Mouse (Mus musculus): ENCODE measurements around the gene Lix1. TPM values are rescaled to one million over a fixed set of nuclear protein-coding genes. Genes with fewer than 3 reads are reported as not detected.
"Not testable (repeated sequence)": the region's sequence is repeated elsewhere in the genome, so short reads cannot be mapped to it uniquely, and the experiment has no call there.

Lix1 gene
- polyA plus RNA-seq, 1 experiment from 2014 or later, result 48.8 TPM

DNA sequence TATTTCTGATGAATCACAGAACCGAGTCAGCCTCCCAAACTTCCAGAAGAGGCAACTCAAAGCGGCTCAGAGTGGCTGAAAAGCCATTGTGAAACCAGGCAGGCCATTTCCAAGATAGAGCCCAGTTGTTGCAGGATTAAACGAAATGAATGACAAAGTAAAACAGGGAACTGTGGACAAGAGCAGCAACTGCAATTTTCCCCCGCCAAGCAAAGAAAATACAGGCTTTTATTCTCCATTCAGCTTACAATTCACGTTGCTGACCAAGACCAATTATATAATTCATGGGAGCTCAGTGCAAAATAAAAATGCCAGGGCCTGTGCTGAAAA lies 46.9 kb downstream of the Lix1 start:
- Histone ChIP-seq H3K9ac (replicated peaks) (peak overlapping the region; percentile 35; the same call in 1 of the 2 replicates), H3K27ac (replicated peaks) (peak overlapping the region; percentile 73), H3K4me2 (replicated peaks) (peak overlapping the region; percentile 54), H3K27me3 (no peaks in the 10 kb centered on the region), H3K36me3 (peaks cover 4% of the 10 kb centered on the region; the same call in 1 of the 2 replicates), H3K4me1 (peaks cover 17% of the 10 kb centered on the region), H3K9me3 (no peaks in the 10 kb centered on the region), H3K4me3 (peak overlapping the region; percentile 35)
- 3% methylated on average over 5 of the region's 5 CpGs for WGBS
- peak; percentile 64 for ATAC-seq (ENCODE audit: low FRiP score, low read depth)

DNA sequence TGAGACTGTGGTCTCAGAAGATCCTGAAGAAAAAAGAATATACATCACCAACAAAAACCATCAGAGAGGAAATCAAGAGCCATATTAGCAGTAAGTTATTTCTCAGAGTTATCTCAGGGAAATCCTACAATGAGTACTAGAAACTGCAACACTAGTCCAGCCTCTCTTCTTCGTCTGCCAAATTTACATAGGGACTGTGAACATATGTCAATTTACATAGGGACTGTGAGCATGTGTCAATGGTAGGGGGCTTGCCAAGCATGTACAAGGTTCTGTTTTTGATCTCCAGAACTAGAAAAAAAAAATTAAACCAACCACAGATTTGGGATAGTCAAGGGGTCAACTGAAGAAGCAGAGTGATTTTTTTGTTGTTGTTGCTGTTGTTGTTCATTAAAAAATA lies 48.6 kb downstream of the Lix1 start:
- Histone ChIP-seq H3K4me2 (replicated peaks) (no peak overlapping the region), H3K27me3 (no peaks in the 10 kb centered on the region), H3K27ac (replicated peaks) (no peak overlapping the region), H3K4me3 (no peak overlapping the region), H3K4me1 (peaks cover 17% of the 10 kb centered on the region), H3K36me3 (no peaks in the 10 kb centered on the region), H3K9me3 (no peaks in the 10 kb centered on the region), H3K9ac (replicated peaks) (no peak overlapping the region)
- WGBS, result 77% methylated on average over 1 of the region's 1 CpGs
- no peak for ATAC-seq (ENCODE audit: low FRiP score, low read depth)

DNA sequence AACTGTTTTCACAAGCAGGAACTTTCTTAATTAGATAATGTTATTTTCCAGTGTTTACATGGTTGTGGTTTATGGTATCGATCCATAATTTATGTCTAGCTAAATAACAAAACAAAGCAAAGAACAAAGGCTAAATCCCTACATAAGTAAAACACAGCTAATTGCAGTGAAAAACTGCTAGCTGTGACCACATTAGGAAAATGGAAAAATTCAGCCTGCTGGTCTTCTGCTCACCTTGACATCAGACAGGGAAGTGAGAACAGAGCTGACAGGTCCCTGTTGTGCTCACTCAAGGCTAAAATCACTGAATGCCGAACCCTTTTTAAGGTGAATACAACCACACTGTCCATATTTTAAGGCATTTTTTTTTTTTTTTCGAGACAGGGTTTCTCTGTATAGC lies 50.1 kb downstream of the Lix1 start:
- no peaks in the 10 kb centered on the region for H3K36me3 ChIP-seq
- no peak for ATAC-seq (ENCODE audit: low FRiP score, low read depth)
- no peak overlapping the region for H3K9ac ChIP-seq (replicated peaks)
- H3K27ac ChIP-seq (replicated peaks), result no peak overlapping the region
- no peak overlapping the region for H3K4me3 ChIP-seq
- no peaks in the 10 kb centered on the region for H3K9me3 ChIP-seq
- H3K4me1 ChIP-seq, result peaks cover 17% of the 10 kb centered on the region
- no peaks in the 10 kb centered on the region for H3K27me3 ChIP-seq
- WGBS, result 87% methylated on average over 3 of the region's 3 CpGs
- no peak overlapping the region for H3K4me2 ChIP-seq (replicated peaks)

DNA sequence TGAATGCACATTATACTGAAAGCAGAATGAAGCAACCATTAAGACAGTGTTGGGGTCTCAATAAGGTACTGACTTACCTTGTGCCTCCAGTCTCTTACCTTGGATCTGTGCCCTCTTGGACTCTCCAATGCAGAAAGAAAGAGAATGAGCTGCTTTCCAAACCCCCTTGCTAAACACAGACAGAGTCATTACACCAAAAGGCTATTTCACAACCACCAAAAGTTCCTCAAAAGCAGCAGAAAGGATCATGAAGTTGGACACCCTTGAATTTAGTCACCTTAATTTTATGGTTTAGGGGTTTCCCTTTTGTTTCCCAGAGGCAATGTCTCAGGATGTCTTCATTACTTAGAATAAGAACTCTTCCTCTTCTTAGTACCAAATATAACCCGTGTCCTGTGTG lies 52.1 kb downstream of the Lix1 start:
- Histone ChIP-seq H3K27me3 (no peaks in the 10 kb centered on the region), H3K4me1 (peaks cover 5% of the 10 kb centered on the region), H3K4me2 (replicated peaks) (no peak overlapping the region), H3K9me3 (no peaks in the 10 kb centered on the region), H3K36me3 (no peaks in the 10 kb centered on the region), H3K4me3 (no peak overlapping the region), H3K9ac (replicated peaks) (no peak overlapping the region), H3K27ac (replicated peaks) (no peak overlapping the region)
- ATAC-seq (ENCODE audit: low FRiP score, low read depth), result no peak
- 92% methylated on average over 1 of the region's 1 CpGs for WGBS

DNA sequence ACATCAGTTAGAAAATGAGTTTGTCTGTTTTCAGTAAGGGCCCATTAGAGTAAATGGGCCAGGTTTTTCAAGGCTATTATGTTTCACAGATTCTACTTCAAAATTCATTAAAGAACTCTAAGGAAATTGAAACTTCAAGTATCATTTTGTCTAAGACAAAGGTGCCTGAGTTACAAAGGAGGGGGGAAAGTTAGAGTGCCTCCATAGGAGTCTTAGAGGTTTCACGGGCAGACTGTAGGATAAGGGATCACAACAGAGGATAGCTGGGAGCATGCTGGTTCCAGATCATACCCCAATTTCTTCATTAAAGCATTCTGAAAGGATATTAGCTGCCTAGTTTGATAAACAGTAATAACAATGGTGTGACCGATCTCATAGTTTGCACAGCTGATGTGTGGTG lies 83.3 kb downstream of the Lix1 start:
- H3K4me3 ChIP-seq, result no peak overlapping the region
- H3K4me1 ChIP-seq, result no peaks in the 10 kb centered on the region
- no peak overlapping the region for H3K27ac ChIP-seq (replicated peaks)
- H3K36me3 ChIP-seq, result no peaks in the 10 kb centered on the region
- no peak overlapping the region for H3K9ac ChIP-seq (replicated peaks)
- no peaks in the 10 kb centered on the region for H3K27me3 ChIP-seq
- WGBS, result 56% methylated on average over 2 of the region's 2 CpGs
- no peak for ATAC-seq (ENCODE audit: low FRiP score, low read depth)
- no peak overlapping the region for H3K4me2 ChIP-seq (replicated peaks)
- H3K9me3 ChIP-seq, result no peaks in the 10 kb centered on the region

DNA sequence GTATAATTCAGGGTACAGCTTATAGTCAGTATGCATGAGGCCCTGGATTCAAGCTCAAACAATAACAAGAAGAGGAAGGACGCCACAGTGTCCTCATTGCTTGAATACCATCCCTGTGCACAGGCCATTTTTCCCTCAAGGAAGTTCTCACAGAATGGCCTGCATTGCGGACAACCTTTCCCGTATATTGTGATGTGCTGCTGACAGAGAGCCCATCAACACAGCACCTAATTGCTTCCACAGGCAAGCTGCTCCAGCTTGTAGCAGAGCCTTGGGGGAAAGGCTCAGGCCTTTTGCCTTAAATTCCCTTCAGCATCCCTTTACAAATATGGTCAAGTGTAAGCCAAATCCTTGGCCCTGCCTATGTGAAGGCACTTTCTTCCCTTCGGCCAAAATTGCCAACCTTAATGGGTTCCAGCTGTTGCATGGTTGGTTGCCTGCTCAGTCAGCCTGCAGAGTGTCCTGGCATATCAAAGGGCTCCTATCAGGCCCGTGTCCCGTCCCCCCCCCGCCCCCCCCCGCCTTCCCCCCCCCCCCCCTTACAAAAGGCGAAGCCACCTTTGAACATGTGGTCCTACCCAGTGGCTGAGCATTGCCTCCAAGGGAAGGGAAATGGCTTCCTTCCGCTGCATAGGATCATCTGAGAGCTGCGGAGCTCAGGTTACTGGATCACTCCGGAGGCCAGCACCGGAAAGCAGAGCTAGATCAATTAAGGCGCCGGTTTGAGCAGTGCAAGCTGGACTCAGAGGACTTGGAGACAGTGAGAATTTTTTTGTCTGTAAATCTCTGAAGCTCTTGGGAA lies 88.5 kb downstream of the Lix1 start:
- Histone ChIP-seq H3K9ac (replicated peaks) (no peak overlapping the region), H3K27ac (replicated peaks) (no peak overlapping the region), H3K4me3 (no peak overlapping the region), H3K4me1 (no peaks in the 10 kb centered on the region), H3K9me3 (no peaks in the 10 kb centered on the region), H3K27me3 (no peaks in the 10 kb centered on the region), H3K4me2 (replicated peaks) (no peak overlapping the region), H3K36me3 (no peaks in the 10 kb centered on the region)
- WGBS, result 68% methylated on average over 12 of the region's 15 CpGs
- no peak for ATAC-seq (ENCODE audit: low FRiP score, low read depth)

DNA sequence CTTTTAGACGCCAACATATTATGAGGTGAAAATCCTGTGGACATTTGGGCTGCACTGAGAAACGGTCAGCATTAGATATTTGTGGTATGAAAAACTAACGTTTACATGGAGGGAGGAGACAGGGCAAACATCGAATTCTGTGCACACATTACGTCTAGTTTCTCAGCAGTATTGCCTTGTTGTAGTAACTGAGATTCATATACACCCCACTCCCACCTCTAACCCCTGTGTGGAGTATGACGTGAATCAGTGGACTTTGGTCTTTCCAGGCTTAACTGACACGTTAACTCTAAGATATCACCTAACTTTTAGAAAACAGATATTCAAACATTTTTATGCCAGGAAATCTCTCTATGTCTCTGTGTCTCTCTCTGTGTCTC lies 89.1 kb downstream of the Lix1 start:
- Histone ChIP-seq H3K4me3 (no peak overlapping the region), H3K9ac (replicated peaks) (no peak overlapping the region), H3K4me2 (replicated peaks) (no peak overlapping the region), H3K9me3 (no peaks in the 10 kb centered on the region), H3K4me1 (no peaks in the 10 kb centered on the region), H3K27me3 (no peaks in the 10 kb centered on the region), H3K27ac (replicated peaks) (no peak overlapping the region), H3K36me3 (no peaks in the 10 kb centered on the region)
- WGBS, result 77% methylated on average over 7 of the region's 7 CpGs
- ATAC-seq (ENCODE audit: low FRiP score, low read depth), result no peak

DNA sequence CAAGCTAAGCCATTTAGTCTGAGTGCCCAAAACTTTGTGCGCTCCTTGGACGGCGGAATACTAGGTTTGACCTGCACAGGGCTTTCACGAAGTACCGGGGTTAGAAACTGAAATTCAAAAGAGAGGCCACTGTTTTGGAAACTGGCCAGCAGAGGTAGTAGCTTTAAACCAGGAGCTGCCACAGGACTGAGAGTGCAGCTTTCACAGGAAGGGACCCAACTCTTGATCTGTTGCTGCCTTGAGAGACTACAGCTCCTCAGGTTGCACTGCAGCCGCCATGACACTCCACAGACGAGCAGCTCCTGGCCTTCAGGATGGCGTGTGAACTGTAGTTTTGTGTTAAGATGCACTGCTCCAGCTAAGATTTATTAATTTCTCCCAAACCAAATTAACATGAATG lies 89.6 kb downstream of the Lix1 start:
- WGBS, result 90% methylated on average over 8 of the region's 8 CpGs
- Histone ChIP-seq H3K9me3 (no peaks in the 10 kb centered on the region), H3K9ac (replicated peaks) (no peak overlapping the region), H3K36me3 (no peaks in the 10 kb centered on the region), H3K27ac (replicated peaks) (no peak overlapping the region), H3K4me1 (no peaks in the 10 kb centered on the region), H3K4me2 (replicated peaks) (no peak overlapping the region), H3K27me3 (no peaks in the 10 kb centered on the region), H3K4me3 (no peak overlapping the region)
- no peak for ATAC-seq (ENCODE audit: low FRiP score, low read depth)

DNA sequence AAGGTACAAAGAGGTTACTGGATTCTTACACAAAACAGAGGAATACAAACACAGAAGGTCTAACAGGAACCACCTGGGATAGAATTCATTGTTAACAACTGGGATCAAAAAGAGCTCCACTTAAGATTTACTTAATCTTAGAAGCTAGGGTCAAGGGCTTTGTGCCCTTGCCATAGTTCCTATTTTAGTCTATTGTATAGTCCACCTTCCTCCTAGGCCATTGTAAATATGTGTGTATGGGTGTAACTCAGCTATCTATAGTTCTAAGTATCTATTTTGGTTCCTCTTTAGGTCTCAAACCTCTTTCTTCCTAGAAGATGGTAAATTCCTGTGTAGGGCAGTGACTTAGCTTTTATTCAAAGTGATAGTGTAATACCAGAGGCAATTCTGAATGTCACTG lies 93.8 kb downstream of the Lix1 start:
- not testable (repeated sequence) for H3K4me3 ChIP-seq; ATAC-seq (ENCODE audit: low FRiP score, low read depth); H3K36me3 ChIP-seq; H3K9me3 ChIP-seq; H3K9ac ChIP-seq (replicated peaks); H3K27me3 ChIP-seq; H3K4me1 ChIP-seq; H3K27ac ChIP-seq (replicated peaks); H3K4me2 ChIP-seq (replicated peaks)

DNA sequence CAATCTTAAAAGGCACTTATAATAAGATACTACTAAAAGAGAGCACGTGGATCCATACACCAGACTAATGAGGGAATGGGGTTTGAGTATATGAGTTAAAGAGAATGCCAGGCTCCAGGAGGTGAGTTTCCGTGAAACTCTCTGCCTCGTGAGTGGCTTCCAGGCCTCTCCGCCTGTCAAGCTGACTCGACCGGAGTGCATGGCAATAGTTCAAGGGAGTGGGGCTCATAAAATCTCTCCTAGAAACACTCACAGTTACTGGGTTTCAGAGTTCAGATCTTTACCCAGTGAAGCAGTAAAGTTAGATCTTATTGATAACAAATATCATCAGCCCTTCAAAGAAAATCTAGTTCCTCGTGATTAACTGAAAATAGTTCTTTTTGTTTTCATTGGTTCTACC lies 94.3 kb downstream of the Lix1 start:
- no peaks in the 10 kb centered on the region for H3K4me1 ChIP-seq
- no peaks in the 10 kb centered on the region for H3K27me3 ChIP-seq
- H3K27ac ChIP-seq (replicated peaks), result no peak overlapping the region
- no peak overlapping the region for H3K9ac ChIP-seq (replicated peaks)
- no peaks in the 10 kb centered on the region for H3K36me3 ChIP-seq
- H3K4me3 ChIP-seq, result no peak overlapping the region
- H3K4me2 ChIP-seq (replicated peaks), result no peak overlapping the region
- no peak for ATAC-seq (ENCODE audit: low FRiP score, low read depth)
- no peaks in the 10 kb centered on the region for H3K9me3 ChIP-seq
- WGBS, result 91% methylated on average over 7 of the region's 7 CpGs

DNA sequence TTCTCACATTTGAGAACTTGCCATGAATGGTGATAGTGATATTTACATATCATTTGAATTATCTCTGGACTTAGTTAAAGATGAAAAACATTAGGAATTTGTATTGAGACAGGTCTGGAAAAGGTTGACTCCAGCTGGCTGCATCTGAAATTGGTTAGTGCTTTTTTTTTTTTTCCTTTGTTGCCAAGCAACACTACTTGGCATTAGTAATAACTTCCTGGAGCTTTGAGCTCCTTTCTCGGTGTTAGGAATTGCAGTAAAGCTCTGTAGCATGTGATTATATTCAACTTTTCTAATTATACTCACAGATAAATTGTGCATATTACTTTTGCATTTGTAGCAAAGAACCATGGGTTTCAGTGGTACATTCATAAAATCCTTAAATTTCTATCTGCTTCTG lies 96.4 kb downstream of the Lix1 start:
- no peak overlapping the region for H3K4me2 ChIP-seq (replicated peaks)
- no peaks in the 10 kb centered on the region for H3K4me1 ChIP-seq
- H3K4me3 ChIP-seq, result no peak overlapping the region
- no peak overlapping the region for H3K9ac ChIP-seq (replicated peaks)
- no peaks in the 10 kb centered on the region for H3K9me3 ChIP-seq
- ATAC-seq (ENCODE audit: low FRiP score, low read depth), result no peak
- WGBS, result 21% methylated on average over 1 of the region's 1 CpGs
- no peaks in the 10 kb centered on the region for H3K36me3 ChIP-seq
- H3K27ac ChIP-seq (replicated peaks), result no peak overlapping the region
- H3K27me3 ChIP-seq, result no peaks in the 10 kb centered on the region

DNA sequence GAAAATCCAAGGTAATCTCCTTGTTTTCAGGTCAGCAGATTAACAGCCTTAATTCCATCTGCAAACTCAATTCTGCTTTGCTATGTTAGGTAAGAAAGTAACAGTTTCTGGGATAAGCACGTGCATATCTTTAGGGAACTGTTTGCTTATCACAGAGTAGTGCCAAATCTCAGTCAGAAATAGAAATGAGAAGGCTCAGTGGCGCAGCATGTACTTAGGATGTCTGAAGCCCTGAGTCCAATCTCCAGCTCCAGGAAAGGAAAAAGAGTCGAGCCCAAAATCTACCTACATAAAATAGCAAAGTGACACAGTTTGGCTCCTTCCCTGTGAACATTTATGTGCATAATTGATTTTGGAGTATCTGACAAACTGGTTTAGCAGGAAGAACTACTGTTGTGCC lies 96.8 kb downstream of the Lix1 start:
- Histone ChIP-seq H3K36me3 (no peaks in the 10 kb centered on the region), H3K27ac (replicated peaks) (no peak overlapping the region), H3K9ac (replicated peaks) (no peak overlapping the region), H3K4me2 (replicated peaks) (no peak overlapping the region), H3K9me3 (no peaks in the 10 kb centered on the region), H3K4me1 (no peaks in the 10 kb centered on the region), H3K4me3 (no peak overlapping the region), H3K27me3 (no peaks in the 10 kb centered on the region)
- ATAC-seq (ENCODE audit: low FRiP score, low read depth), result no peak
- WGBS, result 66% methylated on average over 3 of the region's 3 CpGs

DNA sequence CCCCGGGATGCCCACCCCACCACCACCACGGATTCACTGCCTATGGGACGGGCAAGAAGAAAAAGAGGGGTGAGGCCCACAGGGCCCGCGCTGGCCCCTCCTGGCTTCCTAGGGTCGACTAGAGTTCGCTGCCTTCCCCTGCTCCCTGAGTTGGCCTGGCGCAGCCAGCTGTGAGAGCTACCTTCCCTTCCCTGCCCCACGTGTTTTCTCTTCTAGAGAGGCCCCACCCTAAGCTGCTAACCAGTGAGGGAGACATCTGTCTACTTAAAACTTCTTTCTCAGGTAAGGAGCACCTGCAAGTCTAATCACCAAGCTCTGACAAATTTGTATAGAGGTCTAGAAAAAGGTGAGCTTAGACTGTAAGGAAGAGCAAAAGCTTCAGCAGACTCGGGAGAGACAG lies 104.2 kb downstream of the Lix1 start:
- 91% methylated on average over 10 of the region's 10 CpGs for WGBS
- no peaks in the 10 kb centered on the region for H3K27me3 ChIP-seq
- no peaks in the 10 kb centered on the region for H3K9me3 ChIP-seq
- no peak for ATAC-seq (ENCODE audit: low FRiP score, low read depth)
- no peak overlapping the region for H3K9ac ChIP-seq (replicated peaks)
- H3K36me3 ChIP-seq, result no peaks in the 10 kb centered on the region
- H3K4me1 ChIP-seq, result no peaks in the 10 kb centered on the region
- H3K4me2 ChIP-seq (replicated peaks), result no peak overlapping the region
- no peak overlapping the region for H3K27ac ChIP-seq (replicated peaks)
- H3K4me3 ChIP-seq, result no peak overlapping the region

Measured in midbrain, embryonic 12.5 days (tissue).